Mouse (Mus musculus): ENCODE measurements around the gene Otulin. TPM values are rescaled to one million over a fixed set of nuclear protein-coding genes. Genes with fewer than 3 reads are reported as not detected.
A peak's percentile ranks its signal among the peaks of the same experiment; 100 is the strongest.

Otulin gene
- polyA plus RNA-seq, 1 experiment from 2014 or later = 26.2 TPM

DNA sequence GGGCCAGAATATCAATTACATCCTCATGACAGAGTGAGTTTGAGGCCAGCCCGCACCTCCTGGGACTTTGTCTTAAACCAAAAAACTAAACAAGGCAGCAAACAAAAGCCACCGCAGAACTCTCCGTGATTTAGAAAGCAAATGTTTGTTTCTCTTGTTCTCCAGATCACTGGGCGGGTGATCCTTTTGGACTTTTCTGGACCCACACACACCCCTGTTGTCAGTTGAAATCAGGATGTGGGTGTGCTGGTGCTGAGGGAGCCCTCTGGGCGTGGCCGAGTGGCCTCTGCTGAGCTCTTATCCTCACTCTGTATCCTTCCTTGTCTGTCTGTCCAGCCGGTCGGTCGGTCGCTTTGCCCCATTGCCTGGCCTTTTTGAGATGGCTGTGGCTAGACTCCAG, 81.4 kb downstream of the Otulin start:
- Histone ChIP-seq H3K27me3 (replicated peaks; ENCODE audit: insufficient read depth, low read length) (no peaks in the 10 kb centered on the region), H3K9ac (replicated peaks; ENCODE audit: low read depth) (no peak overlapping the region), H3K4me2 (replicated peaks; ENCODE audit: low read depth, low read length) (no peak overlapping the region), H3K36me3 (ENCODE audit: insufficient read depth, low read length) (no peaks in the 10 kb centered on the region), H3K27ac (ENCODE audit: low read length) (no peak overlapping the region), H3K9me3 (ENCODE audit: low read length) (no peaks in the 10 kb centered on the region), H3K4me1 (ENCODE audit: insufficient read depth, low read depth, low read length) (no peaks in the 10 kb centered on the region), H3K4me3 (ENCODE audit: low read depth, low read length) (no peak overlapping the region)
- ATAC-seq = no peak
- no peak for DNase-seq (ENCODE audit: low spot score)
- TF ChIP-seq CTCF (IDR thresholded peaks at IDR 0.05) = no peak
- no peak for TF ChIP-seq EP300 (IDR thresholded peaks at IDR 0.05)
- whole genome bisulfite sequencing = 67% methylated on average over 10 of the region's 10 CpGs

DNA sequence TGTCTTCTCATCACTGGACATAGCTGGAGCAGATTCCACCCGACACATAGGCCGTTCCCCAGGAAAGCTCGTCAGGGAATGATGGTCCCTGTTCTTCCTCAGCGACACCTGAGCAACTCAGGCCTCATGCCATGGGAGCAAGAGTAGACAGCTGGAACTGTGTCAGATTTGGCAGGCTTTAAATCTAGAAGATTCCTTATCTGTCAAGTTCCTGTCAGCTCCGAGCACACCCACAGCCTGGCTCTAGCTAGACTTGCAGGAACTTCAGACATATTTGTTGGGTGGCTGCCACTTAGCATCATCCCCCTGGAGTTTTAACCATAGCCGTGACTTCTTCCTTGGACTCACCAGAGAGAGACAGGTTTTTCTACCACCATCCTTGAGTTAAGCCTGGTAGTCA, 82.4 kb downstream of the Otulin start:
- DNase-seq (ENCODE audit: low spot score) = no peak
- 71% methylated on average over 6 of the region's 6 CpGs for WGBS
- no peak overlapping the region for H3K27ac ChIP-seq (ENCODE audit: low read length)
- H3K4me1 ChIP-seq (ENCODE audit: insufficient read depth, low read depth, low read length) = no peaks in the 10 kb centered on the region
- H3K4me3 ChIP-seq (ENCODE audit: low read depth, low read length) = no peak overlapping the region
- H3K9me3 ChIP-seq (ENCODE audit: low read length) = no peaks in the 10 kb centered on the region
- H3K9ac ChIP-seq (replicated peaks; ENCODE audit: low read depth) = no peak overlapping the region
- no peak for ATAC-seq
- no peaks in the 10 kb centered on the region for H3K27me3 ChIP-seq (replicated peaks; ENCODE audit: insufficient read depth, low read length)
- no peak for TF ChIP-seq CTCF (IDR thresholded peaks at IDR 0.05)
- TF ChIP-seq EP300 (IDR thresholded peaks at IDR 0.05) = no peak
- no peaks in the 10 kb centered on the region for H3K36me3 ChIP-seq (ENCODE audit: insufficient read depth, low read length)
- H3K4me2 ChIP-seq (replicated peaks; ENCODE audit: low read depth, low read length) = no peak overlapping the region

DNA sequence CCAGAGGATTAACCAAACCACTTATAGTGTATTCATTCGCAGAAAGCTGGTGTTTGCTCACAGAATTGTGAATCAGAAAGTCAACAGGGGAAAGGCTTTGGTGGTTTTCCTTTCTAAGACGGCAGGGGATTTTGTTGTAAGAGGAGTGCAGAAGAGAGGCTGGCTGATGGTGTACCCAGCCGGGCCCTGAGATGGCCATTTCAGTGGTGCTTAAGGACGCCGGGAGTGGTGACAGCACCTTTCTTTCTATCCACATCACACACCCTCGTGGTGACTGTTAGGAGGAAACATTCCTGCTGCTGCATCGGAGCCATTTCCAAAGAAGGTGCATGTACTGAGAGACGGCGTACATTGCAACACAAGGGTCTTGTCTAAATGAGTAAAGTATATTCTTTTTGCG, 85.3 kb downstream of the Otulin start:
- Histone ChIP-seq H3K27ac (ENCODE audit: low read length) (no peak overlapping the region), H3K9ac (replicated peaks; ENCODE audit: low read depth) (no peak overlapping the region), H3K4me3 (ENCODE audit: low read depth, low read length) (no peak overlapping the region), H3K9me3 (ENCODE audit: low read length) (no peaks in the 10 kb centered on the region), H3K27me3 (replicated peaks; ENCODE audit: insufficient read depth, low read length) (no peaks in the 10 kb centered on the region), H3K36me3 (ENCODE audit: insufficient read depth, low read length) (no peaks in the 10 kb centered on the region), H3K4me2 (replicated peaks; ENCODE audit: low read depth, low read length) (no peak overlapping the region), H3K4me1 (ENCODE audit: insufficient read depth, low read depth, low read length) (no peaks in the 10 kb centered on the region)
- ATAC-seq = peak; percentile 33
- peak; percentile 50 for DNase-seq (ENCODE audit: low spot score)
- 66% methylated on average over 10 of the region's 10 CpGs for WGBS
- TF ChIP-seq EP300 (IDR thresholded peaks at IDR 0.05) (no peak), CTCF (IDR thresholded peaks at IDR 0.05) (no peak)

GRCm38 (mm10) chr15:27539745-27540144, 90.7 kb downstream of the Otulin start:
- Histone ChIP-seq H3K36me3 (ENCODE audit: insufficient read depth, low read length) (no peaks in the 10 kb centered on the region), H3K27me3 (replicated peaks; ENCODE audit: insufficient read depth, low read length) (no peaks in the 10 kb centered on the region), H3K27ac (ENCODE audit: low read length) (no peak overlapping the region), H3K9ac (replicated peaks; ENCODE audit: low read depth) (no peak overlapping the region), H3K4me3 (ENCODE audit: low read depth, low read length) (no peak overlapping the region), H3K9me3 (ENCODE audit: low read length) (no peaks in the 10 kb centered on the region), H3K4me2 (replicated peaks; ENCODE audit: low read depth, low read length) (no peak overlapping the region), H3K4me1 (ENCODE audit: insufficient read depth, low read depth, low read length) (no peaks in the 10 kb centered on the region)
- no peak for DNase-seq (ENCODE audit: low spot score)
- TF ChIP-seq EP300 (IDR thresholded peaks at IDR 0.05) (no peak), CTCF (IDR thresholded peaks at IDR 0.05) (no peak)
- 89% methylated on average over 9 of the region's 9 CpGs for WGBS
- ATAC-seq = no peak

GRCm38 (mm10) chr15:27537519-27538223, 92.8 kb downstream of the Otulin start:
- H3K9ac ChIP-seq (replicated peaks; ENCODE audit: low read depth) = no peak overlapping the region
- ATAC-seq = peak; percentile 79

GRCm38 (mm10) chr15:27536771-27537170, 93.7 kb downstream of the Otulin start:
- H3K9ac ChIP-seq (replicated peaks; ENCODE audit: low read depth) = no peak overlapping the region
- no peaks in the 10 kb centered on the region for H3K9me3 ChIP-seq (ENCODE audit: low read length)
- TF ChIP-seq EP300 (IDR thresholded peaks at IDR 0.05) = no peak
- TF ChIP-seq CTCF (IDR thresholded peaks at IDR 0.05) = no peak
- ATAC-seq = no peak
- WGBS = 41% methylated on average over 5 of the region's 5 CpGs
- no peak for DNase-seq (ENCODE audit: low spot score)
- H3K4me2 ChIP-seq (replicated peaks; ENCODE audit: low read depth, low read length) = no peak overlapping the region
- no peaks in the 10 kb centered on the region for H3K27me3 ChIP-seq (replicated peaks; ENCODE audit: insufficient read depth, low read length)
- H3K36me3 ChIP-seq (ENCODE audit: insufficient read depth, low read length) = no peaks in the 10 kb centered on the region
- no peak overlapping the region for H3K27ac ChIP-seq (ENCODE audit: low read length)
- H3K4me1 ChIP-seq (ENCODE audit: insufficient read depth, low read depth, low read length) = no peaks in the 10 kb centered on the region
- no peak overlapping the region for H3K4me3 ChIP-seq (ENCODE audit: low read depth, low read length)

More at GRCm38 (mm10) chr15:27537519-27538223, 92.8 kb downstream of the Otulin start:
- H3K4me3 ChIP-seq (ENCODE audit: low read depth, low read length) = no peak overlapping the region
- H3K27me3 ChIP-seq (replicated peaks; ENCODE audit: insufficient read depth, low read length) = no peaks in the 10 kb centered on the region
- H3K36me3 ChIP-seq (ENCODE audit: insufficient read depth, low read length) = no peaks in the 10 kb centered on the region
- peak; percentile 27 for DNase-seq (ENCODE audit: low spot score)
- WGBS = 65% methylated on average over 4 of the region's 4 CpGs
- H3K9me3 ChIP-seq (ENCODE audit: low read length) = no peaks in the 10 kb centered on the region
- no peak overlapping the region for H3K4me2 ChIP-seq (replicated peaks; ENCODE audit: low read depth, low read length)
- TF ChIP-seq EP300 (IDR thresholded peaks at IDR 0.05) (0 out of 2 replicates have a peak, but pooled peaks have one; percentile 17), CTCF (IDR thresholded peaks at IDR 0.05) (no peak)
- H3K4me1 ChIP-seq (ENCODE audit: insufficient read depth, low read depth, low read length) = no peaks in the 10 kb centered on the region
- no peak overlapping the region for H3K27ac ChIP-seq (ENCODE audit: low read length)

Data from lung, postnatal 0 days (tissue).